Mouse (Mus musculus) midbrain, postnatal 0 days (tissue): ENCODE results near the gene Dera. TPM values are rescaled to one million over a fixed set of nuclear protein-coding genes. Genes with fewer than 3 reads are reported as not detected.
"Not testable (repeated sequence)": the region's sequence is repeated elsewhere in the genome, so short reads cannot be mapped to it uniquely, and the experiment has no call there.

Experiments used
- ATAC-seq: fragments of 200-750 bp; cut with Nextera tagmentation; 2 replicates; pipeline ENCODE4 v1.8.0; 2017; ENCODE audit warnings: moderate number of reproducible peaks, mild to moderate bottlenecking, moderate TSS enrichment, moderate library complexity; ENCODE audit not compliant: low FRiP score
- DNase-seq: peaks from one replicate; pipeline ENCODE4 v3.0.0-alpha.2; 2015; ENCODE audit warnings: low spot score
- H3K27ac ChIP-seq: fragments of 300-500 bp; sonication (generic); 2 replicates; pipeline ENCODE4 v1.5.1; 2014; ENCODE audit warnings: low read depth, mild to moderate bottlenecking, low read length, mixed read lengths
- H3K27me3 ChIP-seq: fragments of 300-500 bp; sonication (generic); 2 replicates; pipeline ENCODE4 v1.6.1; 2014; ENCODE audit warnings: low read length, control low read depth, mixed read lengths; ENCODE audit not compliant: insufficient read depth
- H3K36me3 ChIP-seq: fragments of 300-500 bp; sonication (generic); 2 replicates; pipeline ENCODE4 v1.6.1; 2014; ENCODE audit warnings: low read length, control low read depth, mixed read lengths; ENCODE audit not compliant: insufficient read depth
- H3K4me1 ChIP-seq: fragments of 300-500 bp; sonication (generic); 2 replicates; pipeline ENCODE4 v1.6.1; 2014; ENCODE audit warnings: mild to moderate bottlenecking, control low read depth, antibody characterized with exemption, low read length, mixed read lengths; ENCODE audit not compliant: insufficient read depth
- H3K4me2 ChIP-seq: fragments of 300-500 bp; sonication (generic); 2 replicates; pipeline ENCODE4 v1.6.1; 2014; ENCODE audit warnings: low read depth, mild to moderate bottlenecking, low read length, mixed read lengths; ENCODE audit not compliant: poor library complexity, severe bottlenecking
- H3K4me3 ChIP-seq: fragments of 300-500 bp; sonication (generic); 2 replicates; pipeline ENCODE4 v1.5.1; 2014; ENCODE audit warnings: low read depth, mild to moderate bottlenecking, low read length, moderate library complexity
- H3K9ac ChIP-seq: fragments of 300-500 bp; sonication (generic); replicated peaks from 2 replicates; pipeline ENCODE4 v1.6.1; 2014; ENCODE audit warnings: mild to moderate bottlenecking, low read length, moderate library complexity, mixed read lengths; ENCODE audit not compliant: poor library complexity, severe bottlenecking
- H3K9me3 ChIP-seq: fragments of 300-500 bp; sonication (generic); 2 replicates; pipeline ENCODE4 v1.6.1; 2016; ENCODE audit warnings: low read length, control low read depth
- CTCF ChIP-seq: IDR thresholded peaks from 2 replicates; pipeline ENCODE4 v1.5.1; 2016; ENCODE audit warnings: antibody characterized with exemption, mild to moderate bottlenecking
- whole genome bisulfite sequencing: fragments of 180-500 bp; shearing (Covaris S2); extraction: QIAGEN DNeasy Blood & Tissue Kit; methylation state at CpG from one replicate; pipeline ENCODE4 v1.1.7; 2014; 5-methylcytosine and 5-hydroxymethylcytosine counted together
- polyA plus RNA-seq: library from polyadenylated mRNA; unstranded; fragments of >200 nt; fragmentation: Nextera tagmentation; extraction: Ambion mirVana; gene quantifications from 2 replicates; pipeline ENCODE4 v1.2.1, GENCODE M21; 2015
- total RNA-seq: library from RNA; depleted of rRNA; stranded (reverse); fragments of >200 nt; gene quantifications from 2 replicates; pipeline ENCODE4 v1.2.3, GENCODE M21; 2014; rRNA removed

Dera gene
- total RNA-seq (7.3 and 8.7 TPM in 2 replicates), polyA plus RNA-seq (14.2 and 15.6 TPM in 2 replicates)

DNA sequence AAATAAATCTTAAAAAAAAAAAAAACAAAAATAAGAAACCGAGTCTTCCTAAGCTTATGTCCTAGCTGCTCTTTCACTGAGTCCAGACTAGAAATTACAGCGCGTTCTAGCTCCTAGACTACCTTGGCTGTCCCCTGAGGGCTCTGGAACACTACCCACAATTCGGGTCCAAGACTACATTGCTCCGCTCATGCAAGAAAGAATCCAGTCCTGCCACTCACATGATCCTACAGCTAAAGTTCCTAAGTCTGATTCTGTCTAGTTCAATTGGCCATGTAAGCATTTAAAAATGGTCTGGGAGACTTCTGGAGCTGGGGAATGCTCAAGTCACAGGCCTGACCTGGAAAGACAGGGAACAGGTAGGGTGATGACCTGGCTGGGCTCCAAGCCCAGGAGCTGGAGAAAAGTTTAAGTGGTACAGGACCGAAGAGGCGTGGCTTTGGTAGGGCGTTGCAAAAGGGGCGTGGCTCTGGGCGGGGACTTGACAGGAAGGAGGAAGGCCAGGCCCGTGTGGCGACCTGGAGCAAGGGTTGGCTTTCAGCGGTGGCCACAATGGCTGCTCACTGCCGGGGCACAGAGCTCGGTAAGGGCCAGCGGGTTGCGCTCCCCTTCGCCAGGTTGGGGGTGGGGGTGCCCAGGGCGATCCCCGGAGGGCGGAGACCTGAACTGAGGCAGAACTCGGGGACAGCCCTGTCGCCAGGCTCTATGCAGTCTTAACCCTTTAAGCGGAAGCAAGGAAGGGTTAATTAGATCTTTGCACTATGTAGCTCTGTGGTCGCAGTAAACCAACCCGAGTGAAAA lies at the start of gene Dera:
Gene Dera (plus strand): TSS at position 491 of the 801 bp plus-strand sequence.
- no peaks in the 10 kb centered on the region for H3K4me1 ChIP-seq
- WGBS: 13% methylated on average over 25 of the region's 26 CpGs

DNA sequence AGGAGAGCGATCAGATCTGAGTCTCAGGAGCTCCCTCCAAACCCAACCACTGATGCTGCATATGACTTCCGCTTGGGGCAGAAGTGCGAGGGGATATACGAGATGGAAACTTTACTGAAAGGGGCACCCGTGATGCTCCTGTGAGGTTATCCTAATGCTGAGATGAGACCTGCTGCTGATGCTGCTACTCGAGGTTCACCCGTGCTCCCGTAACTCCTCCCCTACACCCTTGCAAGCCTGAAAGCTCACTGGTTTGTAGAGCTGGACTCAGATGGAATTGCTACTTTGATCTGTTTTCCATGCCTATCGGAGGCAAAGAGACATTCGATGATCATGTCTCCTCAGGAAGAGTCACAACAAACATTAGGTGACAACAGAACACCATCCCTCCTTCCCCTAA lies 48.1 kb upstream of the Dera start:
- H3K36me3 ChIP-seq: no peaks in the 10 kb centered on the region
- DNase-seq: no peak
- TF ChIP-seq CTCF: no peak
- WGBS: 90% methylated on average over 10 of the region's 10 CpGs
- no peaks in the 10 kb centered on the region for H3K27me3 ChIP-seq
- no peak for ATAC-seq
- H3K4me3 ChIP-seq: no peak overlapping the region
- no peak overlapping the region for H3K9ac ChIP-seq
- no peaks in the 10 kb centered on the region for H3K4me1 ChIP-seq
- no peak overlapping the region for H3K27ac ChIP-seq
- no peak overlapping the region for H3K4me2 ChIP-seq
- H3K9me3 ChIP-seq: no peaks in the 10 kb centered on the region

More for the DNA sequence above, at the start of gene Dera:
- Histone ChIP-seq H3K27me3 (no peaks in the 10 kb centered on the region), H3K9ac (peak within 1 kb of the TSS; percentile 52), H3K9me3 (no peaks in the 10 kb centered on the region), H3K4me3 (peak within 1 kb of the TSS; percentile 52), H3K4me2 (peak within 1 kb of the TSS; percentile 91), H3K27ac (no peak within 1 kb of the TSS), H3K36me3 (peaks cover 20% of the 10 kb centered on the region)
- ATAC-seq: peak; percentile 70
- DNase-seq: peak; percentile 62
- TF ChIP-seq CTCF: no peak

DNA sequence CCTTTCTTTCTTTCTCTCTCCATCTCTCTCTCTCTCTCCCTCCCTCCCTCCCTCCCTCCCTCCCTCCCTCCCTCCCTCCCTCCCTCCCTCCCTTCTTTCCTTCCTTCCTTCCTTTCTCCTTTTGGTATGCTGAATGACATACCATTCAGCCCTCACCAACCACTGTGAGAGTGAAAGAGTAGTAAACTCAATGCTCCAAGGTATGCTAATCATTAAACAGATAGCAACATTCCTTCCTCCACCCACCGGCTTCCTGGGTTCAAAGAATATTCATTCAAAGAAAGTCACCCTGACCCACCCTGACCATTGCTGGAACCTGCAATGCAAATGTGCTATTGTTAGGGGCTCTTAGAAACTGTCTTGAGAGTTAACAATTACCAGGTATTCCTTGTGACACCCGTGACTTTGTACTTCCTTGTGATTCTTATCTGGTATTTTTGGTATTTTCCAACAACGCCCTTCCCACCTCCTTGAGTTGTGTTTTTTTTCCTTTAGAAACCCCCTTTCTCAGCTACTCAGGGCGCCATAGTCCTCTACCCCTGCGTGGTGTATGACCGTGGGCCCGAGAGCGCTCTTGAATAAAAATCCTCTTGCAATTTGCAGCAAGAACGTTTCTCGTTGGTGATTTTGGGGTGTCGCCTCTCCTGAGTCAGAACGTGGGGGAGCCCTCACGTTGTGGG lies 45.5 kb upstream of the Dera start:
- 91% methylated on average over 13 of the region's 13 CpGs for WGBS
- H3K9ac ChIP-seq, H3K4me2 ChIP-seq, DNase-seq, H3K4me1 ChIP-seq, H3K9me3 ChIP-seq, H3K36me3 ChIP-seq, ATAC-seq, H3K27me3 ChIP-seq, H3K27ac ChIP-seq, H3K4me3 ChIP-seq: not testable (repeated sequence)

DNA sequence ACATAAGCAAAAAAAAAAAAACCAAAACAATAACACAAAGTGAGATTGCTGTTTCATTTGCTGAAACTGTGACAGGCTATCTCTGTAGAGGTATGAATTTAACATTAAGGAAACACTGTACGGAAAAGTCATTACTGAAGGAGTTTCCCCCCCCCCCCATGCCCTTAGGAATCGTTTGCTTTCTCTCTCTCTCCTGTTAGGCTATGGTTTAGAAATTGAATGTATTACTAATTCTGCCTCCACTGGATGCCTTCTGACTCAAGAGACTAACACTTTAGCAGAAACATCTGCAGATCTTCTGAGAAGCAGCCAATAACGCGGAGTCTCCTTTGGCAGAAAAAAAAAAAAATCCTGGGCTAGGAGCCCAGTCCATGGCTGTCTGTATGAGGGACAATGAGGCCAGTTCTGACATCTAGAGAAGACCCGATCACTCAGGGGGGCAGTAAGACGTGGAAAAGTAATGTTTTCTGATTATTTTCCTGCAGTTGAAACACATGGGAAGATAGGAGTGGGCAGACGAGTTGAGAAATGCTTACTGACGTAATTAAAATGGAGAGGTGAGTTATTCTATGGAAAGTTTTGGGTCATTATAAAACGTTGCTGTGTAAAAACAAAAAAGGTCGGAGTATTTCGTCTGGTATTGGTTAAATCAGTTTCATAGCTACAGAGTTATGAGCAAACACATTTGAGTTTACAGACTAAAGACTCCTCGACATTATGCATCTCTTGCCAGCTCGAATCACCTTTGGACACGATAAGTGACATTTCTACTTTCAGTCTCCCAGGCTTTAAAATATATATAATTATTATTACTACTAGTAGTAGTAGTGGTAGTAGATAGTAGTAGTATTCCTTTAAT lies 43.9 kb upstream of the Dera start:
- ATAC-seq: no peak

DNA sequence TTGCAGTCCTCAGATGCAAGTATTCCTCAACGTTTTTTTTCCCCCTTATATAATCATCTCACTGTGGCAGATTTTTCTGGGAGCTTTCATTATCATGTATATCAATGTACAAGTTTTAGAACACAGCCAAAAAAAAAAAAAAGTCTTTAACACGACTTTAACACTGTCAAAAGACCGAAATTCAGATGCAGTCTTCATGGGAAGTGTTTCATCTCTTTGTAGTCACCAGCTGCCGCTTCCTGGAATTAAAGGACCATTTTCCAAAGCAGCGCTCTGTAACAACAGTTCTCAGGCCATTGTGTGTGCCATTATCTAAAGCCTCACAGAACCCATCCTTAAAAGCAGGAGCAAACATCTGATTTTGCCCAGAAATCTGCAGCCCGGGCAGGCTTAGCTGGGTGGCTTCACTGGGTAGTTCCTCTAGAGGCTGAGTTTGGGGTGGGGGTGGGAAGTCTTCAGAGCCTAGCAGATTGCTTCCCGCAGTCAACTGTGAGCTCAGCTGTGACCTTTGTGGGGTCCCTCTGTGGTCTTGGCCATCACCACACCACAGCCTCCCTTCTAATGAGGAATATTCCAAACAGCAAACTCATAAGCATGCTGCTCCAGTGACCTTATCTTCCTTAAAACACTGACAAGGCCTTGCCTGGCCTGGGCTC lies 41.6 kb upstream of the Dera start:
- H3K4me1 ChIP-seq: 0 out of 2 replicates have a peak, but pooled peaks cover 8% of the 10 kb centered on the region
- no peak overlapping the region for H3K4me3 ChIP-seq
- WGBS: 18% methylated on average over 7 of the region's 7 CpGs
- H3K36me3 ChIP-seq: no peaks in the 10 kb centered on the region
- no peak overlapping the region; the same call in 1 of the 2 replicates for H3K9ac ChIP-seq
- no peak for DNase-seq
- TF ChIP-seq CTCF: no peak
- ATAC-seq: no peak
- H3K27me3 ChIP-seq: no peaks in the 10 kb centered on the region
- H3K4me2 ChIP-seq: no peak overlapping the region
- 0 out of 2 replicates have a peak overlapping the region, but pooled peaks have one; percentile 6 for H3K27ac ChIP-seq
- H3K9me3 ChIP-seq: no peaks in the 10 kb centered on the region

More for the DNA sequence above, 43.9 kb upstream of the Dera start:
- TF ChIP-seq CTCF: no peak
- Histone ChIP-seq H3K9me3 (no peaks in the 10 kb centered on the region), H3K4me2 (no peak overlapping the region), H3K9ac (no peak overlapping the region), H3K27me3 (no peaks in the 10 kb centered on the region), H3K36me3 (no peaks in the 10 kb centered on the region), H3K27ac (no peak overlapping the region), H3K4me1 (0 out of 2 replicates have a peak, but pooled peaks cover 8% of the 10 kb centered on the region), H3K4me3 (no peak overlapping the region)
- 76% methylated on average over 14 of the region's 14 CpGs for WGBS
- DNase-seq: no peak
